Mouse (Mus musculus): ENCODE results near the gene Ugcg. TPM values are rescaled to one million over a fixed set of nuclear protein-coding genes. Genes with fewer than 3 reads are reported as not detected.
A peak's percentile ranks its signal among the peaks of the same experiment; 100 is the strongest.

Gene Ugcg
- 12.3 and 12.5 TPM in 2 replicates for polyA plus RNA-seq (2016; fragmentation: Nextera tagmentation; extraction: Ambion mirVana)

GRCm38 (mm10) chr4:59188802-59189545 is at the start of gene Ugcg:
Gene Ugcg (plus strand): TSS chr4:59189257.
- peak within 1 kb of the TSS; percentile 86 for H3K4me2 ChIP-seq
- no peaks in the 10 kb centered on the region for H3K27me3 ChIP-seq (replicated peaks)
- H3K4me1 ChIP-seq (replicated peaks): peaks cover 6% of the 10 kb centered on the region
- H3K27ac ChIP-seq (ENCODE audit: poor library complexity, severe bottlenecking): peak within 1 kb of the TSS; percentile 95
- 4% methylated on average over 86 of the region's 99 CpGs for WGBS
- H3K4me3 ChIP-seq: peak within 1 kb of the TSS; percentile 78
- H3K36me3 ChIP-seq: no peaks in the 10 kb centered on the region
- H3K9ac ChIP-seq: peak within 1 kb of the TSS; percentile 91
- ATAC-seq (ENCODE audit: insufficient number of reproducible peaks, low FRiP score): peak; percentile 90
- no peaks in the 10 kb centered on the region for H3K9me3 ChIP-seq (replicated peaks)

GRCm38 (mm10) chr4:59149043-59149442 is 40.0 kb upstream of the Ugcg start:
- ATAC-seq (ENCODE audit: insufficient number of reproducible peaks, low FRiP score): peak; percentile 73; the same call in 1 of the 2 replicates
- Histone ChIP-seq H3K27ac (ENCODE audit: poor library complexity, severe bottlenecking) (no peak overlapping the region), H3K4me1 (replicated peaks) (0 out of 2 replicates have a peak, but pooled peaks cover 4% of the 10 kb centered on the region), H3K9ac (no peak overlapping the region), H3K4me3 (no peak overlapping the region), H3K4me2 (no peak overlapping the region), H3K9me3 (replicated peaks) (no peaks in the 10 kb centered on the region), H3K36me3 (no peaks in the 10 kb centered on the region), H3K27me3 (replicated peaks) (no peaks in the 10 kb centered on the region)
- WGBS: 62% methylated on average over 5 of the region's 5 CpGs

DNA sequence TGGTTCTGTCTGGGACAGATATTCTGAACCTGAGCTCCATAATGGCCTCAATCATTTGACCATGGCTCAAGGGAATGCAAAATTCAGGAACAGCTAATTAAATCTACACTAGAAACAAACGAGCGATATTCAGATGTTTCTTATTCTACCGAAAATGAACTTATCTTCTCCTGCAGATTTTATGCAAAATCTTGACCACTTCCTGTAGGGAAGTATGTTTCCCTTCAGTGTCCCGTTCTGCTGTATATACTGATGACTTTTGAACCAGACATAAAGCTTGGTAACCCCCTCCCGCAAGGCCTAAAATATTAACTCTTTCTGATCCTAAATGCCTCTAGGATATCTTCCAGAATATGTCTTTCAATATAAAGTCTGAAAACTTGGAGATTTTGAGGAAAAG is 38.1 kb upstream of the Ugcg start:
- H3K27me3 ChIP-seq (replicated peaks): no peaks in the 10 kb centered on the region
- no peak overlapping the region for H3K4me2 ChIP-seq
- no peak overlapping the region for H3K9ac ChIP-seq
- H3K4me3 ChIP-seq: no peak overlapping the region
- ATAC-seq (ENCODE audit: insufficient number of reproducible peaks, low FRiP score): no peak
- H3K27ac ChIP-seq (ENCODE audit: poor library complexity, severe bottlenecking): no peak overlapping the region
- no peaks in the 10 kb centered on the region for H3K9me3 ChIP-seq (replicated peaks)
- H3K36me3 ChIP-seq: no peaks in the 10 kb centered on the region
- WGBS: 47% methylated on average over 5 of the region's 5 CpGs
- H3K4me1 ChIP-seq (replicated peaks): peaks cover 8% of the 10 kb centered on the region; the same call in 1 of the 2 replicates

DNA sequence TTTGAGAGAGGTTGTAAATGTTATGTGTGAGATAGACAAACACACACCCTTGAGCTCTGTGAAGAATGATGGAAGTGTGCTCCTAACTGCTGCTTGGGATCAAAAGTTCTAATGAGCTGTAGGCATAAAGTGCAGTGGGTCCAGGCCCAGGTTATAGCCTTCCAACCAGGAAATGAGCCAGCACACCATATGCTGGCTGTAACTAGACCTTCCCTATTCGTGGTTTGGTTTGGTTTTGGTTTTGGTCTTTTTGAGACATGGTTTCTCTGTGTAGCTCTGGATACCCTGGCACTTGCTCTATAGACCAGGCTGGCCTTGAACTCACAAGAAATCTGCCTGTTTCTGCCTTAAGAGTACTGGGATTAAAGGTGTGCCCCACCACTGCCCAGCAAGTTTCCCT is 37.1 kb upstream of the Ugcg start:
- Histone ChIP-seq H3K27me3 (replicated peaks) (no peaks in the 10 kb centered on the region), H3K9me3 (replicated peaks) (no peaks in the 10 kb centered on the region), H3K4me1 (replicated peaks) (peaks cover 9% of the 10 kb centered on the region; the same call in 1 of the 2 replicates), H3K9ac (no peak overlapping the region), H3K4me3 (no peak overlapping the region), H3K36me3 (no peaks in the 10 kb centered on the region), H3K4me2 (no peak overlapping the region), H3K27ac (ENCODE audit: poor library complexity, severe bottlenecking) (no peak overlapping the region)
- no peak for ATAC-seq (ENCODE audit: insufficient number of reproducible peaks, low FRiP score)
- 67% methylated on average over 1 of the region's 1 CpGs for WGBS

- WGBS: 30% methylated on average over 7 of the region's 7 CpGs
- H3K36me3 ChIP-seq: no peaks in the 10 kb centered on the region
- no peak overlapping the region for H3K4me3 ChIP-seq
- no peaks in the 10 kb centered on the region for H3K9me3 ChIP-seq (replicated peaks)
- no peak overlapping the region for H3K4me2 ChIP-seq
- peak; percentile 48; the same call in 1 of the 2 replicates for ATAC-seq (ENCODE audit: insufficient number of reproducible peaks, low FRiP score)
- H3K27me3 ChIP-seq (replicated peaks): no peaks in the 10 kb centered on the region
- H3K9ac ChIP-seq: no peak overlapping the region
- peaks cover 31% of the 10 kb centered on the region for H3K4me1 ChIP-seq (replicated peaks)
- no peak overlapping the region for H3K27ac ChIP-seq (ENCODE audit: poor library complexity, severe bottlenecking)
These were observed 32.0 kb upstream of the Ugcg start for GRCm38 (mm10) chr4:59156897-59157592.

- no peaks in the 10 kb centered on the region for H3K27me3 ChIP-seq (replicated peaks)
- no peak overlapping the region for H3K4me2 ChIP-seq
- 38% methylated on average over 2 of the region's 2 CpGs for WGBS
- H3K36me3 ChIP-seq: no peaks in the 10 kb centered on the region
- no peak for ATAC-seq (ENCODE audit: insufficient number of reproducible peaks, low FRiP score)
- no peaks in the 10 kb centered on the region for H3K9me3 ChIP-seq (replicated peaks)
- H3K4me3 ChIP-seq: no peak overlapping the region
- H3K27ac ChIP-seq (ENCODE audit: poor library complexity, severe bottlenecking): no peak overlapping the region
- no peak overlapping the region for H3K9ac ChIP-seq
- peaks cover 31% of the 10 kb centered on the region for H3K4me1 ChIP-seq (replicated peaks)
These were observed 31.4 kb upstream of the Ugcg start for GRCm38 (mm10) chr4:59157654-59158053.

DNA sequence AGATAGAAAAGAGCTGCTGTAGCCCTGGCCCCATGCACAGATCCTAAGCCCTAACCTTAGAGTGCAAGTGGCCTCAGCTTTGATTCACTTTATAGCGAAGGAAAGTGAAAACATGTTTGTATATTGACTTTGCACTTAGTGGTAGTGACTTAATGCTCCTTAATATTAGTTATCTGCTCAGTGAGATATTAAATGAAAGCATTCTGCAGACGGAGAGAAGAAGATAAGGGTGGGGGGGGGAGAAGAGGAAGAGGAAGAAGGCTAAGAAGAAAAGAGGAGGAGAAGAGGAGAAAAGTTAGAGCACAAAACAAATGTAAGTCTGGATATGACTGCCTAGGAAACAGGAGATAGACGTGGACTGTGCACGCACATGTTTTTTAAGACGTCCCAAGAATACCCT is 28.8 kb upstream of the Ugcg start:
- ATAC-seq (ENCODE audit: insufficient number of reproducible peaks, low FRiP score): no peak
- H3K36me3 ChIP-seq: no peaks in the 10 kb centered on the region
- 75% methylated on average over 5 of the region's 5 CpGs for WGBS
- no peaks in the 10 kb centered on the region for H3K9me3 ChIP-seq (replicated peaks)
- H3K4me1 ChIP-seq (replicated peaks): peaks cover 27% of the 10 kb centered on the region
- H3K27ac ChIP-seq (ENCODE audit: poor library complexity, severe bottlenecking): no peak overlapping the region
- H3K4me2 ChIP-seq: no peak overlapping the region
- no peak overlapping the region for H3K4me3 ChIP-seq
- H3K27me3 ChIP-seq (replicated peaks): no peaks in the 10 kb centered on the region
- H3K9ac ChIP-seq: no peak overlapping the region

GRCm38 (mm10) chr4:59160959-59161670 is 27.9 kb upstream of the Ugcg start:
- no peak overlapping the region for H3K4me3 ChIP-seq
- peaks cover 27% of the 10 kb centered on the region for H3K4me1 ChIP-seq (replicated peaks)
- no peak for ATAC-seq (ENCODE audit: insufficient number of reproducible peaks, low FRiP score)
- H3K36me3 ChIP-seq: no peaks in the 10 kb centered on the region
- no peak overlapping the region for H3K4me2 ChIP-seq
- WGBS: 37% methylated on average over 8 of the region's 8 CpGs
- no peak overlapping the region for H3K27ac ChIP-seq (ENCODE audit: poor library complexity, severe bottlenecking)
- no peaks in the 10 kb centered on the region for H3K27me3 ChIP-seq (replicated peaks)
- H3K9ac ChIP-seq: no peak overlapping the region
- no peaks in the 10 kb centered on the region for H3K9me3 ChIP-seq (replicated peaks)

GRCm38 (mm10) chr4:59164034-59164433 is 25.0 kb upstream of the Ugcg start:
- Histone ChIP-seq H3K36me3 (no peaks in the 10 kb centered on the region), H3K9me3 (replicated peaks) (0 out of 2 replicates have a peak, but pooled peaks cover 3% of the 10 kb centered on the region), H3K4me3 (no peak overlapping the region), H3K9ac (no peak overlapping the region), H3K27me3 (replicated peaks) (no peaks in the 10 kb centered on the region), H3K4me2 (no peak overlapping the region), H3K4me1 (replicated peaks) (peaks cover 7% of the 10 kb centered on the region), H3K27ac (ENCODE audit: poor library complexity, severe bottlenecking) (no peak overlapping the region)
- WGBS: 51% methylated on average over 2 of the region's 2 CpGs
- ATAC-seq (ENCODE audit: insufficient number of reproducible peaks, low FRiP score): no peak

DNA sequence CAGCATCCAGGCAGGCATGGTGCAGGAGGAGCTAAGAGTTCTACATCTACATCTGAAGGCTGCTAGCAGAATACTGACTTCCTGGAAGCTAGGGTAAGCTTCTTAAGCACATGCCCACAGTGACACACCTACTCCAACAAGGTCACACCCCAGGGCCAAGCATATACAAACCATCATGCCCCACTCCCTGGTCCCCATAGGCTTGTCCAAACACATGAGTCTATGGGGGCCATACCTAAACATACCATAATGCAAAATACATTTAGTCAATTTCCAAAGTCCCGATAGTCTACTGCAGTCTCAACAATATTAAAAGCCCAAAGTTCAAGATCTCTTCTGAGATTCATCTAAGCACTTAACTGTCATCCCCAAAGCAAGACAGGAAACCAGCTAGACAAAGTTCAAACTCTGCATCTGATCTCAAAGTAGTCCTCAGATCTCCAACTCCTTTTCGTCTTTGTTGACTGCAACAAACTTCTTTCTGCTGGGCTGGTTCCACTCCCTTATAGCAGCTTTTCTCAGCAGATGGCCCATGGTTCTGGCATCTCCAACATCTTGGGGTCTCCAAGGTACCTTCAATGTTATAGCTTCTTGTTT is 21.7 kb upstream of the Ugcg start:
- H3K27ac ChIP-seq (ENCODE audit: poor library complexity, severe bottlenecking): no peak overlapping the region

GRCm38 (mm10) chr4:59169981-59170380 is 19.1 kb upstream of the Ugcg start:
- no peak overlapping the region for H3K4me2 ChIP-seq
- H3K9me3 ChIP-seq (replicated peaks): 0 out of 2 replicates have a peak, but pooled peaks cover 3% of the 10 kb centered on the region
- no peak overlapping the region for H3K4me3 ChIP-seq
- H3K27me3 ChIP-seq (replicated peaks): no peaks in the 10 kb centered on the region
- H3K36me3 ChIP-seq: no peaks in the 10 kb centered on the region
- H3K27ac ChIP-seq (ENCODE audit: poor library complexity, severe bottlenecking): no peak overlapping the region
- WGBS: 68% methylated on average over 5 of the region's 5 CpGs
- no peak overlapping the region for H3K9ac ChIP-seq
- ATAC-seq (ENCODE audit: insufficient number of reproducible peaks, low FRiP score): no peak
- H3K4me1 ChIP-seq (replicated peaks): peaks cover 12% of the 10 kb centered on the region

More for the DNA sequence above, 21.7 kb upstream of the Ugcg start:
- no peak overlapping the region for H3K4me3 ChIP-seq
- no peak overlapping the region for H3K4me2 ChIP-seq
- H3K9me3 ChIP-seq (replicated peaks): 0 out of 2 replicates have a peak, but pooled peaks cover 3% of the 10 kb centered on the region
- H3K4me1 ChIP-seq (replicated peaks): no peaks in the 10 kb centered on the region
- no peaks in the 10 kb centered on the region for H3K27me3 ChIP-seq (replicated peaks)
- 78% methylated on average over 2 of the region's 2 CpGs for WGBS
- ATAC-seq (ENCODE audit: insufficient number of reproducible peaks, low FRiP score): no peak
- H3K9ac ChIP-seq: no peak overlapping the region
- no peaks in the 10 kb centered on the region for H3K36me3 ChIP-seq

Measured in heart, embryonic 12.5 days (tissue).